Mouse (Mus musculus): ENCODE data around the gene Ankrd39. TPM values are rescaled to one million over a fixed set of nuclear protein-coding genes. Genes with fewer than 3 reads are reported as not detected.
A peak's percentile ranks its signal among the peaks of the same experiment; 100 is the strongest.

Gene Ankrd39
- polyA plus RNA-seq, 1 experiment from 2014 or later, result 24.4 TPM

- Histone ChIP-seq H3K27me3 (replicated peaks; ENCODE audit: control insufficient read depth, insufficient read depth, low read length) (0 out of 2 replicates have a peak, but pooled peaks cover 2% of the 10 kb centered on the region), H3K4me3 (replicated peaks; ENCODE audit: low read length) (peak overlapping the region; percentile 98), H3K9me3 (ENCODE audit: control insufficient read depth, low read length) (no peaks in the 10 kb centered on the region), H3K4me1 (replicated peaks; ENCODE audit: control insufficient read depth, insufficient read depth, low read length) (peaks cover 31% of the 10 kb centered on the region), H3K27ac (ENCODE audit: low read length) (peak overlapping the region; percentile 98), H3K4me2 (ENCODE audit: low read length) (peak overlapping the region; percentile 60), H3K36me3 (ENCODE audit: control insufficient read depth, insufficient read depth) (peaks cover 11% of the 10 kb centered on the region), H3K9ac (replicated peaks; ENCODE audit: low read depth, low read length) (peak overlapping the region; percentile 99)
- under 1% methylated on average over 44 of the region's 48 CpGs for WGBS
- peak; percentile 68 for ATAC-seq
Measured at GRCm38 (mm10) chr1:36557457-36558011, 10.3 kb upstream of the Ankrd39 start.

- Histone ChIP-seq H3K4me3 (replicated peaks; ENCODE audit: low read length) (peak overlapping the region; percentile 98), H3K4me1 (replicated peaks; ENCODE audit: control insufficient read depth, insufficient read depth, low read length) (peaks cover 31% of the 10 kb centered on the region), H3K27me3 (replicated peaks; ENCODE audit: control insufficient read depth, insufficient read depth, low read length) (0 out of 2 replicates have a peak, but pooled peaks cover 2% of the 10 kb centered on the region), H3K36me3 (ENCODE audit: control insufficient read depth, insufficient read depth) (peaks cover 18% of the 10 kb centered on the region), H3K27ac (ENCODE audit: low read length) (peak overlapping the region; percentile 98), H3K4me2 (ENCODE audit: low read length) (peak overlapping the region; percentile 100), H3K9ac (replicated peaks; ENCODE audit: low read depth, low read length) (peak overlapping the region; percentile 99), H3K9me3 (ENCODE audit: control insufficient read depth, low read length) (no peaks in the 10 kb centered on the region)
- peak; percentile 80 for ATAC-seq
- under 1% methylated on average over 52 of the region's 52 CpGs for WGBS
Measured at GRCm38 (mm10) chr1:36556553-36557456, 9.6 kb upstream of the Ankrd39 start.

- 3% methylated on average over 8 of the region's 8 CpGs for WGBS
- Histone ChIP-seq H3K4me2 (ENCODE audit: low read length) (peak overlapping the region; percentile 100), H3K27ac (ENCODE audit: low read length) (peak overlapping the region; percentile 98), H3K27me3 (replicated peaks; ENCODE audit: control insufficient read depth, insufficient read depth, low read length) (no peaks in the 10 kb centered on the region), H3K36me3 (ENCODE audit: control insufficient read depth, insufficient read depth) (peaks cover 27% of the 10 kb centered on the region), H3K4me3 (replicated peaks; ENCODE audit: low read length) (peak overlapping the region; percentile 98), H3K9me3 (ENCODE audit: control insufficient read depth, low read length) (no peaks in the 10 kb centered on the region), H3K9ac (replicated peaks; ENCODE audit: low read depth, low read length) (peak overlapping the region; percentile 99), H3K4me1 (replicated peaks; ENCODE audit: control insufficient read depth, insufficient read depth, low read length) (peaks cover 31% of the 10 kb centered on the region)
- no peak for ATAC-seq
Measured at GRCm38 (mm10) chr1:36555798-36556395, 8.7 kb upstream of the Ankrd39 start.

- Histone ChIP-seq H3K27ac (ENCODE audit: low read length) (no peak overlapping the region), H3K36me3 (ENCODE audit: control insufficient read depth, insufficient read depth) (peaks cover 35% of the 10 kb centered on the region), H3K4me3 (replicated peaks; ENCODE audit: low read length) (peak overlapping the region; percentile 98; the same call in 1 of the 2 replicates), H3K4me1 (replicated peaks; ENCODE audit: control insufficient read depth, insufficient read depth, low read length) (peaks cover 31% of the 10 kb centered on the region), H3K9me3 (ENCODE audit: control insufficient read depth, low read length) (no peaks in the 10 kb centered on the region), H3K9ac (replicated peaks; ENCODE audit: low read depth, low read length) (peak overlapping the region; percentile 99; the same call in 1 of the 2 replicates), H3K4me2 (ENCODE audit: low read length) (peak overlapping the region; percentile 100), H3K27me3 (replicated peaks; ENCODE audit: control insufficient read depth, insufficient read depth, low read length) (no peaks in the 10 kb centered on the region)
- 79% methylated on average over 21 of the region's 21 CpGs for WGBS
- ATAC-seq, result no peak
Measured at GRCm38 (mm10) chr1:36554633-36555399, 7.6 kb upstream of the Ankrd39 start.

- Histone ChIP-seq H3K27me3 (replicated peaks; ENCODE audit: control insufficient read depth, insufficient read depth, low read length) (no peaks in the 10 kb centered on the region), H3K9ac (replicated peaks; ENCODE audit: low read depth, low read length) (no peak overlapping the region), H3K4me1 (replicated peaks; ENCODE audit: control insufficient read depth, insufficient read depth, low read length) (peaks cover 46% of the 10 kb centered on the region), H3K36me3 (ENCODE audit: control insufficient read depth, insufficient read depth) (peaks cover 45% of the 10 kb centered on the region), H3K9me3 (ENCODE audit: control insufficient read depth, low read length) (no peaks in the 10 kb centered on the region), H3K4me3 (replicated peaks; ENCODE audit: low read length) (no peak overlapping the region), H3K4me2 (ENCODE audit: low read length) (no peak overlapping the region), H3K27ac (ENCODE audit: low read length) (no peak overlapping the region)
- no peak for ATAC-seq
- 78% methylated on average over 16 of the region's 16 CpGs for whole genome bisulfite sequencing
Measured at GRCm38 (mm10) chr1:36552506-36552905, 5.3 kb upstream of the Ankrd39 start.

- Histone ChIP-seq H3K4me1 (replicated peaks; ENCODE audit: control insufficient read depth, insufficient read depth, low read length) (peaks cover 49% of the 10 kb centered on the region), H3K9ac (replicated peaks; ENCODE audit: low read depth, low read length) (no peak overlapping the region), H3K9me3 (ENCODE audit: control insufficient read depth, low read length) (no peaks in the 10 kb centered on the region), H3K4me3 (replicated peaks; ENCODE audit: low read length) (no peak overlapping the region), H3K27me3 (replicated peaks; ENCODE audit: control insufficient read depth, insufficient read depth, low read length) (no peaks in the 10 kb centered on the region), H3K36me3 (ENCODE audit: control insufficient read depth, insufficient read depth) (peaks cover 45% of the 10 kb centered on the region), H3K4me2 (ENCODE audit: low read length) (no peak overlapping the region), H3K27ac (ENCODE audit: low read length) (no peak overlapping the region)
- ATAC-seq, result no peak
- WGBS, result 92% methylated on average over 17 of the region's 17 CpGs
Measured at GRCm38 (mm10) chr1:36551904-36552303, 4.7 kb upstream of the Ankrd39 start.

GRCm38 (mm10) chr1:36550075-36550863, 3.0 kb upstream of the Ankrd39 start:
- Histone ChIP-seq H3K36me3 (ENCODE audit: control insufficient read depth, insufficient read depth) (peaks cover 45% of the 10 kb centered on the region), H3K4me3 (replicated peaks; ENCODE audit: low read length) (no peak overlapping the region), H3K27me3 (replicated peaks; ENCODE audit: control insufficient read depth, insufficient read depth, low read length) (no peaks in the 10 kb centered on the region), H3K9me3 (ENCODE audit: control insufficient read depth, low read length) (no peaks in the 10 kb centered on the region), H3K4me2 (ENCODE audit: low read length) (no peak overlapping the region), H3K27ac (ENCODE audit: low read length) (no peak overlapping the region), H3K4me1 (replicated peaks; ENCODE audit: control insufficient read depth, insufficient read depth, low read length) (peaks cover 55% of the 10 kb centered on the region), H3K9ac (replicated peaks; ENCODE audit: low read depth, low read length) (no peak overlapping the region)
- no peak for ATAC-seq
- WGBS, result 78% methylated on average over 20 of the region's 20 CpGs

GRCm38 (mm10) chr1:36549491-36549890, 2.2 kb upstream of the Ankrd39 start:
- 86% methylated on average over 18 of the region's 18 CpGs for WGBS
- Histone ChIP-seq H3K27me3 (replicated peaks; ENCODE audit: control insufficient read depth, insufficient read depth, low read length) (no peaks in the 10 kb centered on the region), H3K4me3 (replicated peaks; ENCODE audit: low read length) (no peak overlapping the region), H3K27ac (ENCODE audit: low read length) (no peak overlapping the region), H3K36me3 (ENCODE audit: control insufficient read depth, insufficient read depth) (peaks cover 45% of the 10 kb centered on the region), H3K4me1 (replicated peaks; ENCODE audit: control insufficient read depth, insufficient read depth, low read length) (peaks cover 47% of the 10 kb centered on the region), H3K4me2 (ENCODE audit: low read length) (no peak overlapping the region), H3K9me3 (ENCODE audit: control insufficient read depth, low read length) (no peaks in the 10 kb centered on the region), H3K9ac (replicated peaks; ENCODE audit: low read depth, low read length) (no peak overlapping the region; the same call in 1 of the 2 replicates)
- ATAC-seq, result no peak
